Mouse (Mus musculus): ENCODE measurements around the gene Cyfip2.

The Cyfip2 gene

GRCm38 (mm10) chr11:46312523-46313035 is at the start of gene Cyfip2:
TSS of gene Cyfip2 (minus strand) at chr11:46312859.
- DNase-seq (ENCODE audit: low read depth, low spot score): no peak

- no peak for DNase-seq (ENCODE audit: low read depth, low spot score)
These were observed 48.5 kb upstream of the Cyfip2 start for GRCm38 (mm10) chr11:46360991-46361665.

- DNase-seq (ENCODE audit: low read depth, low spot score): no peak
These were observed 45.7 kb upstream of the Cyfip2 start for GRCm38 (mm10) chr11:46358369-46358768.

GRCm38 (mm10) chr11:46349681-46350410 is 37.2 kb upstream of the Cyfip2 start:
- DNase-seq (ENCODE audit: low read depth, low spot score): no peak

- no peak for DNase-seq (ENCODE audit: low read depth, low spot score)
These were observed 35.8 kb upstream of the Cyfip2 start for GRCm38 (mm10) chr11:46348416-46348815.

GRCm38 (mm10) chr11:46347756-46348155 is 35.1 kb upstream of the Cyfip2 start:
- no peak for DNase-seq (ENCODE audit: low read depth, low spot score)

- no peak for DNase-seq (ENCODE audit: low read depth, low spot score)
These were observed 31.4 kb upstream of the Cyfip2 start for GRCm38 (mm10) chr11:46343886-46344546.

GRCm38 (mm10) chr11:46341960-46342359 is 29.3 kb upstream of the Cyfip2 start:
- DNase-seq (ENCODE audit: low read depth, low spot score): no peak

GRCm38 (mm10) chr11:46336020-46336419 is 23.4 kb upstream of the Cyfip2 start:
- DNase-seq (ENCODE audit: low read depth, low spot score): no peak

- DNase-seq (ENCODE audit: low read depth, low spot score): no peak
These were observed 19.6 kb upstream of the Cyfip2 start for GRCm38 (mm10) chr11:46332217-46332616.

- no peak for DNase-seq (ENCODE audit: low read depth, low spot score)
These were observed 13.8 kb upstream of the Cyfip2 start for GRCm38 (mm10) chr11:46326271-46327015.

GRCm38 (mm10) chr11:46321559-46321958 is 8.9 kb upstream of the Cyfip2 start:
- DNase-seq (ENCODE audit: low read depth, low spot score): no peak

- DNase-seq (ENCODE audit: low read depth, low spot score): no peak
These were observed 1.9 kb upstream of the Cyfip2 start for GRCm38 (mm10) chr11:46314534-46314933.

- no peak for DNase-seq (ENCODE audit: low read depth, low spot score)
These were observed 1.2 kb upstream of the Cyfip2 start for GRCm38 (mm10) chr11:46313851-46314250.

GRCm38 (mm10) chr11:46311703-46312522 is 746 bp downstream of the Cyfip2 start:
- peak; percentile 4 for DNase-seq (ENCODE audit: low read depth, low spot score)

GRCm38 (mm10) chr11:46311181-46311702 is 1.4 kb downstream of the Cyfip2 start:
- no peak for DNase-seq (ENCODE audit: low read depth, low spot score)

GRCm38 (mm10) chr11:46310647-46311063 is 2.0 kb downstream of the Cyfip2 start:
- no peak for DNase-seq (ENCODE audit: low read depth, low spot score)

- no peak for DNase-seq (ENCODE audit: low read depth, low spot score)
These were observed 2.7 kb downstream of the Cyfip2 start for GRCm38 (mm10) chr11:46309808-46310555.

- DNase-seq (ENCODE audit: low read depth, low spot score): no peak
These were observed 3.4 kb downstream of the Cyfip2 start for GRCm38 (mm10) chr11:46309111-46309741.

Measured in c-Kit-negative CD71-positive TER-119-positive erythroid progenitor cells, embryonic 14.5 days (primary cell).